Mouse (Mus musculus): ENCODE results near the gene Zmynd8. TPM values are rescaled to one million over a fixed set of nuclear protein-coding genes. Genes with fewer than 3 reads are reported as not detected.

Gene Zmynd8
- polyA plus RNA-seq (2017; shearing (Covaris generic)), result 60.7 TPM

DNA sequence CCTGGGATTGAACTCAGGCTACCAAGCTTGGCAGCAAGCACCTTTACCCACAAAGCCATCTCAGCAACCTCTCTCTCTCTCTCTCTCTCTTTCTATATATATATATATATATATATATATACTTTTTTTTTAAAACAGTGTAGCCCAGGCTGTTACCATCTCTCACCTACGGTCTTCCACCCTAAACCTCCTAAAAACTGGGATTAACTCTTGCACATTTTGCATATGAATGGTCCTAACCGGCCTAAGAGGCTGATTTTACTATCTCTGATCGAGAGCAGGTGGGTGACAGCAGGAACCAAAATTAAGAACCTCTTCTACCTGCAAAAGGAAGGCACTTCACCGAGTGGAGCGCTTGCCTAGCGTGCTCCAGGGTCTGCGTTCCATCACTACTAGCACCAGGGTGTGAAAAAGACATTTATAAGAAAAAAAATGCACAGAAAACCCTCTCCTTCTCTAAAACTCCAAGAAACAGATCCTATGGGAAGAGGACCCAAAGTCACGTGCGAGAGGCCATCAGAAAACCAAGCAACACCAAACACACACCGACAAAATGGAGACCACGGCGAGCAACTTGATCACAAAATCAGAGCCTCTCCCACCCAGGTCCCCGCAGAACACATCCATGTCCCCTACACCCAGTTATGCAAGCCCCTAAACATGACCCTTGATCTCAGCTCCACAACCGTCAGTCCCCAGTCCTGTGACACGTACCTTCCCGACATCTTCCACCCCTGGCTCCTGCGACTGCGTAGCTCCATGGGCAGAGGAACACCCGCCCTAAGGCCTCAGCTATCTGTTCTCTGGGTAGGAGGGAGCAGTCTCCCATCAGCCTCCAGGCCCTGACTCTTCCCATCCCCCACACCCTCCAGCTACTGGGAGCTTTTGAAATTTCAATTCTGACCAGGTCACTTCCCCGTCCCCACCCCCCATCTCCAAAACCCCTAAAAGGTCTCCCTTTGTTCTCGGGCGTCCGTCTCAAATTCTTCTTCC, at the start of gene Zmynd8:
Gene Zmynd8 (minus strand): TSS at position 815 of the 993 bp plus-strand sequence.

Other genes with a start within 250 kb of the Zmynd8 start
- gene Ncoa3, start 93.6 kb upstream of the Zmynd8 start, polyA plus RNA-seq (2017; shearing (Covaris generic)), result 161 TPM